Mouse (Mus musculus): ENCODE data around the gene Cntnap2.

The Cntnap2 gene

DNA sequence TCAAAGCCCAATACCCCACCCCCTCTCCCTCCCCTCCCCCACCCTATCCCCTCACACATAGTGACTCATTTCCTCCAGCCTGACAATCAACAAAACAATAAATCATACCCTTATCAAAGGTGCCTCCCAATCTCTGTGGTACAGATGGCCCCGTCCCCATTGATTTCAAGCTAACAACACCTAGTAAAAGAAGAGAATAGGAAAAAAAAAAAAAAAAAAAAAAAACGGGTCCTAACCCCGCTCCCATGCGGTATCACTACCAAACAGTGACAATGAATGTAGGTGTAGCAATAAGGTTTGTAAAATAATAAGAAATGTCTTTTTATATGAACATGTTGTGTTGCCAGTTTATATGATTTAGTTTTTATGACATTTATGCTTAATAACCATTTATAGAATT lies 2278.1 kb downstream of the Cntnap2 start:
- in situ Hi-C loops (cut with MboI, MseI): no loop called here

DNA sequence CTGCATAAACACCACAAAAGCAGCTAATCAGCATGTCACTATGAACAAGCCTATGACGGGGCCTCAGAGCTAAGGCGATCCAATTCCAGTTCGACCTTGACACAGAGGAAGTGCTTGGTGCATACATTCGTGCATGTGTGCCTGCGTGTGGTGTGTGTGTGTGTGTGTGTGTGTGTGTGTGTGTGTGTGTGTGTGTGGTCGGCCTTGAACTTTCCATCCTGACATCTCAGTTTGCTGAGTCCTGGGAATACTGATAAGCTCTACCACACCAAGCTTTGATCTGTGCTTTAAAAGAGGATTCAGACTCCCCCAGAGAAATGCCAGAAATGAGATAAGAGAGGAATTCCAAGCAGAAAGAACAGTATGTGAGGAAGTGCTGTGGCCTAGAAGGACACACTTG lies 2279.0 kb downstream of the Cntnap2 start:
- in situ Hi-C loops (cut with MboI, MseI): no loop called here

DNA sequence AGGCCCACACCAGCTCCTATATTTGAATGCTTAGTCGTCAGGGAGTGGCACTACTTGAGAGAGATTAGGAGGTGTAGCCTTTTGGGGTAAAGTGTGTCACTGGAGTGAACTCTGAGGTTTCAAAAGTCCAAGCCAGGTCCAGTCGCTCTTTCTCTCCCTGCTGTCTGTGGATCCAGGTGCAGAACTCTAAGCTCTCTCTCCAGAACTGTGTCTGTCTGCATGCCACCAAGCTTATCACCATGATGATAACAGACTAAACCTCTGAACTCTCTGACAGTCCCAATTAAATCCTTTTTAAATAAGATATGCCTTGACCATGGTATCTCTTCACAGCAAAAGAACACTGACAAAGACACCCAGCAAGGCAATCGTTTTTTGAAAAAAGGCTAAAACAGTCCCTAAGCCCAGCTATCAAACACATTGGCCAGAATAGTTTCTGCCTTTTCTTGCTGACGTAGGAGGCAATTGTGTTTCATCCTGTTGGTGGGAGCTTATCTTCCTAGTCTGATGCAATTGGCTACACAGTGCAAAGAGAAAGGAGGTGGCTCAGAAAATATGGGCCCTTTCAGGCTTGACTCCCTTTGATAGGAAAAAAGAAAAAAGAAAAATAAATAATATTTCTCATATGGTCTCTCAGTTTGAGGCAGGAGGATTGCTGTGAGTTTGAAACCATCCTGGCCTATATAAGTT lies 2281.8 kb downstream of the Cntnap2 start:
- in situ Hi-C loops (cut with MboI, MseI): no loop called here

DNA sequence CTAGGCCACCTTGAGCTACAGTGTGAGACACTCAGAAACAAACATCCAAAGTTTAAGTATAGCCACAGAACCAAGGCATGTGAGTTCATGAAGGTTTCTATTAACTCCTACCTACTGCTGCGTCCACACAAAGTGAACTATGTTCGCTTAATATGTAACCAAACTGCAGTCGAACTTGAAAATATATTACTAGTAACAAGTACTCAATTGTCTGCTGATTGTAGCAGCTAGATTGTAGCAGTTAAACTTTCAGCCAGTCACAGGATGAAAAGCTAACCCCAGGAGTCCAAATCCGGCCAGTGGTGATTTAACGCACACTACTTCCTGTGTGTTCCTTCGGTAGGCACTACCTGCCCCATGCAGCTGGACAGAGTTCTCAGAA lies 2282.3 kb downstream of the Cntnap2 start:
- in situ Hi-C loops (cut with MboI, MseI): no loop called here

DNA sequence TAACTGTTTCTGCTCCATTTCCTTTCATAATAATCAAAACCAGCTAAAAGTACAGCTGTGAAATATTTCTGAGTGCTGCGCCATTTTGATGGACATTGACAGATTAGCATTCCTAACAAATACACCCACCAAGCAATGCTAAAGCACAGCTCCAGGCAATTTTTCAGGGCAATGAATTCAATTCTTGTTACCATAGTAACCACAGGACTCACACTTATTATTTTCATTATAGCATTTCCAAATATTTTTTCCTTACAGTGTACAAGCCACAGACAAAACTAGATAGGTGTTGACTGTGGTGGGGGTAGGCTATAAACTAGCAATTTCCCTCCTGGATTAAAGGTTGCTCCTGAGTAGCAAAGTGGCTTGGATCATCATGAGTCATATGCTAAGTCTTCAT lies 2284.1 kb downstream of the Cntnap2 start:
- in situ Hi-C loops (cut with MboI, MseI): no loop called here

DNA sequence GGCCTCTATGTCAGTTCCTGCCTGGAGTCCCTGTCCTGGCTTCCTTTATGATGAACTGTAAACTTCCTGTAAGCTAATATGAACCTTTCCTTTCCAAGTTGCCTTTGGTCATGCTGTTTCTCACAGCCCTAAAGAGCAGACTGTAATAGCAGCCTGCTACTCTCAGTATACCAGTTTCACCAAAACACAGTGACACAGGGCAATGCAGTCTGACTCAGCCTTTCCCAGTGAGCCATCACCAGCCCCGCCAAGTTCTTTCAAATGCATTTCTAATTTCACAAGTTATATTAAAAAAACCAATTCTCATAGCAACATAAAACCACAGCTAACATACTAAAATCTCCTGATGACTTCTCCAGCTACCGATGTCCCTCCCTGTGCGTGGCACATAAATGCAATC lies 2285.5 kb downstream of the Cntnap2 start:
- in situ Hi-C loops (cut with MboI, MseI): no loop called here

DNA sequence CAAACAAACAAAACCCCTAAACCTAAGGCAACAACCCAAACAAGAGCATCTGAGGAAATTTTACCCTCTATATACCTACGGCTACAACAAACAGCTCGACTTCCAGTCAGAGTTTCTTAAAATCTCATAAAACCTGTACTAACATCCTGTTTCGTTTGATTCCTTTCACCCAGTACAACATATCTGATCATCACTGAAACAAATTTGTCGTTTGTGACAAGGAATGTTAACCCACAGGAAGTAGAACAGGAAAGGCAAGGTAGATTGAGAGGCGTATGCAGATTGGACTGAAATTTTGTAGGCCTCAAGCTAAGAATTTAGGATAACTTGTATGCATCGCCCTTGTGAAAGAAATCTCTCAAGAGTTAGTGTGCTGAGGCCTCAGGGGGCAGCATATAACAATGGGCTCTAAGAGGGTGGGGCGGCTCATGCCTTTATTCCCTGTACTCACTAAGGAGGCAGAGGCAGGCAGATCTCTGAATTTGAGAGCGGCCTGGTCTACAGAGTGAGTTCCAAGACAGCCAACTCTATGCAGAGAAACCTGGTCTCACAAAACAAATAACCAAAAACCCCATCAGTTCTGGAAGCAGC lies 2291.0 kb downstream of the Cntnap2 start:
- in situ Hi-C loops (cut with MboI, MseI): no loop called here

Measured in T-helper 17 cell (primary cell).